Mouse (Mus musculus) erythroid progenitor cell, adult 5-6 weeks (primary cell): ENCODE results near the gene Yap1. TPM values are rescaled to one million over a fixed set of nuclear protein-coding genes. Genes with fewer than 3 reads are reported as not detected.

ENCODE experiments used
- ATAC-seq: replicated peaks from 2 replicates; pipeline ENCODE4 v1.8.0; 2016; ENCODE audit warnings: moderate number of reproducible peaks, mild to moderate bottlenecking, moderate TSS enrichment, inconsistent platforms; ENCODE audit not compliant: poor library complexity, low FRiP score, severe bottlenecking
- total RNA-seq, 2 experiments: library from RNA; stranded (forward) in 1 of 2; stranded (reverse) in 1 of 2; fragments of 150-400 nt in 1 of 2; fragments of 186-747, 209-891 nt in 1 of 2; gene quantifications; 2 replicates each; pipeline versions ENCODE4 v1.2.3 to v1.2.4; 2015 to 2017; ENCODE audit warnings: low replicate concordance in 2 of 2

Gene Yap1
- total RNA-seq (2015; ENCODE audit: low replicate concordance) (2.5 TPM in 1 of 2 replicates, not detected in the other), total RNA-seq (2017; ENCODE audit: low replicate concordance) (not detected in 2 replicates)

DNA sequence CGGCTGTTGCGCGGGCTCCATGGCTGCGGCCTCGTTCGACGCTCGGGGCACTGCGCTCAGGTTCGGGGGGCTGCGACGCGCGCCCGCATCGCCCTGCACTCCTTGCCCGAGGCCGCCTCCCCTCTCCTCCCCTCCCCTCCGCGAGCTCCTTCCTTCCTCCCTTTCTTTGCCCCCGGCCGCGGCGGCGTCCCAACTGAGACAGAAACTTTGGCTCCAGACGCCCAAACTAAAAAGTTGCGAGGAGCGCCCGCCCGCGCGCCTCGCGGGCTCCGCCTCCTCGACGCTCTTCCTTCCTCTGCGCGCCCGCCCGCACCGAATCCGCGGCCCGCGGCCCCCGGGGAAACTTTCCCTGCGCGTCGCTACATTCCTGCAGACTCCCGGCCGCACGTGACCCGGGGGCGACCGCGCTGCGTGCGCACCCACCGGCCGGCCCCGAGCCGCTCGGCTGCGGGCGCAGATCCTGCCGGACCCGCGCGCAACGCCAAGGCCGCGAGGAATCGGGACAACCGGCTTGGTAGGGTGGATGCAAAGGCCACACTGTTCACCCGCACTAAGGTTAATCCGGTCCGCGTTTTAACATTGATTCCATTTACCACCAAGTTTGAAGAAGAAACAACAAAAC lies at the start of gene Yap1:
Gene Yap1, minus strand, starts transcription at position 227 of the 622 bp plus-strand sequence.
- no peak for ATAC-seq

DNA sequence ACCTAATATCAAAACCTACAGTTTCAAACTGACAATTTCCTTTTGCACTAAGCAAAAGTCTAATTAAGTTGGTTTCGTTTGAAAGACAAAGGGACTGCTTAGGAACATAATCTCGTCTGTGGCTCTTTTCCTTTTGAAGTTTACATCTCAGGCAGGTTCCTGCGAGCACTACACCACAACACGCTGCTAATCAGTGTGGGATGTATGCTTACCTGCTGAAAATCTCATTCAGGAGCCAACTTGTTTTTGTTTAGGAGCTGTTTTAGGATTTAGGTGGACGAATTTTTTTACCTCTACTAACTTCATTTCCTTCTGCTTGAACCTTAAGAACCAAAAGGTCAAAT lies 38.6 kb upstream of the Yap1 start:
- ATAC-seq = no peak

DNA sequence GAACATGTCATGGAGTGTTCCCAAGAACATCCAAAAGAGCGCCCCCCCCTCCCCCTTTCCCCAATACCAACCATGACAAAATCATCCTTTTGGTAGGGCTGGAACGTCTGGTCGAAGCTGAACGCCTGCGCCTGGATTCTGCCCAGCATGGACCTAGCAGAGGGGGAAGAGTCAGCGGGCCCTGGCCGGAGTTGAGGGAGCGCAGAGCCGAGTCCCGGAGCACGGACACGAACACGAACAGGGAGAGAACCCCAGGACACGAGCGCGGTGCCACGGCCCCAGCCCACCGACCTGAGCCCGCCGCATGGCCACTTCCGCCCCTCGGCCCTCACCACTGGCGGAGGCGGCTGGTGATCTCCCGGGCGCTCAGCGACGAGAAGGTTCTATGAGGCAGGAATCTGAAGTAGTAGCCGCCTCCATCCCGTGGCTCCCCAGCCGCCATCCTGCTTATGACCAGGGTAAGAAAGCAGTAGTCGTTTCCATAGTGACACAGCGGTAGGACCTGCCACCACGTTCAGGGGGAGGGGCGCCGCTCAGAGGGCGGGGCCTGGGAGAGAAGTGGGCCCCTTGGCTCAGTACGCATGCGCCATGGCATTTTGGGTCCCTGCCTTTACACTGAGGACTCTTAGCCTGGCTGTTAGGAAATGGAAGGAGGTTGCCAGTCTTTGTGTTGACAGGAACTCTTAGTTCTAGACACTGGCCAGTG lies 38.1 kb upstream of the Yap1 start, which contains the start of gene Cfap300:
Gene Cfap300, minus strand, starts transcription at position 486 of the 706 bp plus-strand sequence.
- ATAC-seq = peak; percentile 79

DNA sequence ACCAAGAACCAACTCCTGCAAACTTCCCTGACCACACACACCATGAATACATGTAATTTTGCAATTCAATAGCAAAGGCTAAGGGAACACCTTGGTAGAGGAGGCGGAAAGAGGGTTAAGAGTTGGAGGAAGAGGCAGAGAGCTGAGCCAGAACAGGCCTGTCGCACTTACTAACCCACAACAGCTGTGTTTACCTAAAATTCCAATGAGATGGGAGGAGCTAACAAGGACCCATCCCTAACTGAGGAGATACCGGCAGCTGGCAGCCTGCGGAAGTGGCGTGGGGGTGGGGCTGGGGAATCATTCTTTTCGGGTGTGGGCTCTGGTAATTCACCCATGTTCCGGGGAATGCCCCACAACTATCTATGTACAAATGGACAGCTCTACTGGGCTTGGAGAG lies 31.1 kb upstream of the Yap1 start:
- no peak for ATAC-seq

DNA sequence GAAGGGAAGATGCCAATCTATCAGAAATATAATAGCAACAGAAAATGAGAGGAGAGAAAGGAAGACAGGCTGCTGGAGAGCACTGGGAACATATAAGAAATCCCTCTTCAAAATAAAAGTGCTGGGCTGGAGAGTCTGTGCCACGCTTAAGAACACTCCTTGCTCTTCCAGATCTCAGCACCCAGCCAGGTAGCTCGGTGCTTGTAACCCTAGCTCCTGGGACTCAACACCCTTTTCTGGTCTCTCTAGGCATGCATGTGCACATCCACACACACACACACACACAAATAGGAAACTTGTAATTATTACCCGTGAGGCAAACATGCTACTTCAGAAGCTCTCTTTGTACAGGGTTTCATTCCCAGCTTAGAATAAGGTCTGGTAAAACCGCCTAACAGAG lies 30.7 kb upstream of the Yap1 start:
- no peak for ATAC-seq

DNA sequence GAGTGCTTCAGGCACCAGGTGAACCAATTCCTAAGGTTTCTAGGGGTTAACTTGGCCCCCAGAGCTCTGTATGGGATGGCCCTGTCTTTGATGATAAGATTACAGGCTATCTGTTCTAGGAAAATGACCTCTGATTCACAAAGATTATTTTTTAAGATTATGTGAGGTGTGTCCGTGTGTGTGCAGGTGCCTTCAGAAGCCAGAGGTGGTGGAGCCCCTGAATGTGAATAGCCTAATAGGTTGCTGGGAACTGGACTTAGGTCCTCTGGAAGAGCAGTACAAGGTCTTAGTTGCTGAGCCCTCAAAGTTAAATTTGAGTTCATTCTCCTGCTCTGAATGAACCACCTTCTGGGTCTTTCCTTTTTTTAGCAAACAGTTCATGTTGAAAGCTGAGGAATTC lies 29.7 kb upstream of the Yap1 start:
- ATAC-seq = no peak

DNA sequence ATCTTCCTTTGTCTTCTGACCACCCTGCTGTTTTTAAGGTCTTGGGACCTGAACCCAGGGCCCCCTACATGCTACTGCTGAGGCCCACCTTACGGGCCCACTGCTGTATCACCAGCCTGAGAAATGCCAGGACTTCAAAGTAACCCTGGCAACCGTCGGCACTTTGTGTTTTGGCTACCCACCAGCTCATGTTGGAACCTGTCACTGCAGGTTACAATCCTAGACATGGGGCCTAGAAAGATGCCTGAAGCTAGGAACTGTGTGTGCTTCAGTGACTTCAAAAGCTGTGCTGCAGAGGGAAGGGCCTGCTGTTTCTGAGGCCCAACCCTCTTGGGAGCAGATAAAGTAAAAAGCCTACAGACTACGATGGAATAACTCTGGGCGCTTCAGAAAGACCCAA lies 28.5 kb upstream of the Yap1 start:
- no peak for ATAC-seq

DNA sequence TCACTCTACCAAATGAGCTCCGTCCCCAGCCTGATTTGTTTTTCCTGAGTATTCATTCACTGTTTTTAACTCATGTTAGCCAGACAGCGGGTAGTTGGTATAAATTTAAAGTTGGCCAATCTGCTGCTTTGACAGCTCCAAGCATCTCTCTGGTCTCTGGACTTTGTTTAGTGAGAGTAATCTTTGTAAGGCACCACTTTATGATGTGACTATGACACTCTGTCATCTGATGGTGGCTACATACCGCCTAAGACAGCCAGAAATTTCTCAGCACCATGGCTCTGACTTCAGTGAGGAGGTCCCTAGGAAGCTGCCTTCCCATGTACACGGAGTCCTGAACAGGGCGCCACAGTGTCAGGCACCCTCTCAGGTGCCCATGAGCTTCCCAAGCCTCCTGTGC lies 14.2 kb upstream of the Yap1 start:
- ATAC-seq = no peak

DNA sequence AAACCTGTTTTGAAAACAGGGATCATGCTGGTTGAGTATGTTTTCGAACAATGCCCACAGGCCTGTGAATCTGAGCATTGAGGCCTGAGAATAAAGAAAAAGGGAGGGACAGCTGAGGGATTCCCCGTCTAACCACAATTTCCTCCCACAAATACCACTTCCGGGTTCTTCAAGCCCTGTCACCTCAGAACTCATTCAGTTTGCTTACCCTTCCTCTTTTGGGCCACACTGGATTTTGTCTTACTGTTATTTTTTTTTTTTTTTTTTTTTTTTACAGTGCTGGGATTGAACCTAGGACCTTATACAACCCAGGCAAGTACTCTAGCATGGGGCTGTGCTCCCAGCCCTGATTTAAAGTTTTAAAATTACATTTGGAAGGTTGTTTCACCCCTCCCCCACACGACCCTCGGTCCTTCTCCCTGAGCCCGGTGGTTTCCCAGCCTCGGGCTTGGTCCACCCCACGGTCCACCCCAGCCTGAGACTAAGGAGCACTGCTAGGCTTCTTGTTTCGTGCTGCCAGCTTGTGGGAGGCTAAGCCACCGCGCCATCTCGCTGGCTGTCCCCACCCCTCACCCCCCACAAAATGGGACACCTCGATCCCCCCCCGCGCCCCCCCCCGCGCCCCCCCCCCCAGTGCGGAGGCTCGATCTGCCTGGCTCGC lies 13.0 kb upstream of the Yap1 start:
- ATAC-seq = no peak

DNA sequence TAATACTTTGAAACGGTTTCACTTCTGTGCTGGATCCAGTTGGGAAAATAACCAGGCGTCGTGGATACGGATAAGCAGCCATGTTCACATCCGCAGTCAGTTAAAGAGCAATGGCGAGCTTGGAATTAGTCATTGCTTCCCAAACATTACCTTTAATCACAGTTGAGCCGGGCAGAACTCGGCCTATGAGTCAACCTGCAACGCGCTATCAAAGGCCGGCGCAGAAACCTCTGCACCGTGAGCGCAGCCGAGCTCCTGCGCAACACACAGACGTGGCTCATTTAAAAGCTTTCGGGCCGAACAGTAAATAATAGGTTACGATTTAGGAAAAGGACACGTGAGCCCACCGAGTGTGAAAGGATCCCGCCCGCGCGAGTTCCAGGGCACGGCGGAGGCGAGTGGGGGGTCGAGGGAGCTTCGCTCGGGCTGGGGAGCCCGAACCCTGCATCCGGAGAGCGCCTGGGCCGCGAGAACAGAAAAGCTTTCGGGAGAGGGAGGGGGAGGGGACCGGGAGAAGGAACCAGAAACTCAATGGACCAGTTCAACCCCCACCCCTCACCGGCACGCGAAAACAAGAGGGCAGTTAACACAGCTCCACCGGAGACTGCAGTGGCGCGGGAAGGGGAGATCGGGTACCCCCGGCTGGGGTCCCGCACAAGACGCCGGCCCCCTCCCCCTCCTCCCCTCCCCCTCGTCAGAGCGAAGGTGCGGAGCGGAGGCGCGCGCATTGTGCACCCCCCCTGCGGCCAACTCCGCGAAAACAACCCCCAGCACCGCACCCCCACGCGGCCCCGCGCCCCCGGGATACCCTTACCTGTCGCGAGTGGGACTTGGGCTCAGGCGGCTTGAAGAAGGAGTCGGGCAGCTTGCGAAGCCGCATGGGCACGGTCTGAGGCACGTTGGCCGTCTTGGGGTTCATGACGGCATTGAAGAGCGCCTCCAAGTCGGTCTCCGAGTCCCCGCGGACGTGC lies 810 bp downstream of the Yap1 start:
- ATAC-seq = no peak

DNA sequence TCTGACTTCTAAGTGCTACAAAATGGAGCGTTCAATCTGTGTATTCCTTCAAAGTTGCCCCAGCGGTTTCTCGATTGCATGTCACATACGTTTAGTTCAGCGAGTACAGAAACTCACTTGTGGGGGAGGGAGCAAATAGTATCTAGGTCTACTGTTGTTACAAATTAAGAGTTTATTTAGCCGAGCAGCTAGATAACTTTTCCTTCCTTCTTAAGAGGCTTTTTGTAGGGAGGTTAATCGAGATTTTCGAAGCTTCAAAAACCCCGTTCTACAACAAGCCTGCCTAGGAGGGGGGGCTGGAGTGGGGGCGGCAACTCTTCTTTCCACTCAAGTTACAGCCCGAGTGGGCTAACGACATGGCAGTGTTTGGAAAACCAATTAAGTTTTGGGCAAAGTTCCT lies 1.6 kb downstream of the Yap1 start:
- no peak for ATAC-seq

DNA sequence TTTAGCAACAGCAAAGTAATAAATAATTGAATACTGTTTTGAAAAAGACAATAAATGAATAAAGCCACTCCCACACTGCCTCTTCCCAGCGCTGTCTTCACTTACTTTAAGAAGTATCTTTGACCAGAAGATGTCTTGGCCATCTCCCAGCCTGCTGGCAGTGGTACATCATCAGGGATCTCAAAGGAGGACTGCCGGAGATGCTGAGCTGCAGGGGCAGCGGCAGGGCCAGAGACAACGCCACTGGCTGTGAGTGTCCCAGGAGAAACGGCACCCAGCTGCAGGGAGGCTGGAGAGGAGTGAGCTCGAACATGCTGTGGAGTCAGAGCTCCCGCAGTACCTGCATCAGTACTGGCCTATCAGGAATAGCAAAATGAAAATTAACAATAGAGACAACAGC lies 3.0 kb downstream of the Yap1 start:
- no peak for ATAC-seq

DNA sequence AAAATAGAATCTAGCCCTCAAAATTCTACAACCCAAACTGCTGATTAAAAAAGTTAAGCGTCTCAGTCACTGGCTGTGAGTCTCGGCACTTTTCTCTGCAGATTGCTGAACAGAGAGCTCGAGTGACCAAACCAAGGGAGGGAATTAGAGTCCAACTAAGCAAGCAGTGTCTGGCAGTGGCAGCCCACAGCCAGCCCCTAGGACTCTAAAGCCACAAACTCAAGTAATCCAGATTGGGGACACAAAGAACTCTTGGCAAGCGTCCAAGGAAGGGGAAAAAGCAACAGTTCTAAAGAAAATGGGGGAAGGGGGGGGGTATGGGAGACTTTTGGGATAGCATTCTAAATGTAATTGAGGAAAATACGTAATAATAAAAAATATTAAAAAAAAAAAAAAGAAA lies 10.1 kb downstream of the Yap1 start:
- no peak for ATAC-seq

DNA sequence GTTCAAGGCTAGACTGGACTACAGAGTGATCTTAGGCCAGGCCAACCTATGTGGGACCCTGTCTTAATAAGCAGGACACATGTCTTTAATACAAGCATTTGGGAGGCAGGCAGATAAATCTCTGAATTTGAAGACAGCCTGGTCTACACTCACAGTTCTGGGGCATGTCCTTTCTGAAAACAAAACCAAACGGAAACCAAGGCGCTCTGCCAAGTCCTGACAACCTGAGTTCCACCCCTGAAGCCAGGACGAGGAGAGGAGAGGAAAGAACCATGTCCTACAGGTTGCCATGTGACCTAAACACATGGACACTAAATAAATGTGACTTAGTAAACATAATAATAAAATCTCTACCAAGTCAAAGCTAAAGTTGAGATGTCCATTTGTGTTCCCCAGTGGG lies 11.7 kb downstream of the Yap1 start:
- no peak for ATAC-seq

DNA sequence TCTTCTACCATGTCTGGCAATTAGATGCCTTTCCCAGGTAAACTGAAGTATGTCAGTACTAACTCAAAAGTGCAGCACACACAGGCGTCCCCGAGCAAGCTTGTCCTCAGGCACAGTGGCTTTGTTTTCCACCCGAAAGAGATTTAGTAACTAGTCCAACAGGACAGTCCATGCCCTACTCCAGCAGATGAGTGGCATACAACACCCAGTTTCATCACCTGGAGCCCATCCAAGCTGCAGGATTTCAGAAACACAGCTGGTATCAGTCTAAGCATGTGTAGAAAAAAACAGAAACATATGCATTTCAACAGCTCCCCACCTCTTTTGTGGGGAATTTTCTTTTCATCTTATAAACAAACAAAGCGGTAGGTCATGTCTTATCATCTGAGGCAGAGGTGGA lies 13.5 kb downstream of the Yap1 start:
- ATAC-seq = no peak

DNA sequence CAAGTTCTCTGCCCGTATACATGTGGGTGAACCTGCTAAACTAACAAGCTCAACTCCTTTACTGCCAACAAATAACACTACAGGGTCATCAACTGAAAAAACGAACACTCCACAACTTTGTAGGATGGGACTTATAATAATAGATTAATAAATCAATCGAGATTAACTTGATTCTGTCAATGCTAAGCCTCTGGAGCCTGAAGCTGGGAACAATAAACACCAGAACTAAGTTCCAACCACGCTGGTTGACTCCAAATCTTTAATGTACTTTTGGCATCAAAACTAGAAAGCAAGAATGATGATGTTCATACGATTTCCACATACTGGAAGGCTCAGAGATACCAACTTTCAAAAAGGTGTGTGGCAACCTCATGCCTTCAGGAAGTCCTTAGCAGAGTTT lies 17.3 kb downstream of the Yap1 start:
- ATAC-seq = no peak

DNA sequence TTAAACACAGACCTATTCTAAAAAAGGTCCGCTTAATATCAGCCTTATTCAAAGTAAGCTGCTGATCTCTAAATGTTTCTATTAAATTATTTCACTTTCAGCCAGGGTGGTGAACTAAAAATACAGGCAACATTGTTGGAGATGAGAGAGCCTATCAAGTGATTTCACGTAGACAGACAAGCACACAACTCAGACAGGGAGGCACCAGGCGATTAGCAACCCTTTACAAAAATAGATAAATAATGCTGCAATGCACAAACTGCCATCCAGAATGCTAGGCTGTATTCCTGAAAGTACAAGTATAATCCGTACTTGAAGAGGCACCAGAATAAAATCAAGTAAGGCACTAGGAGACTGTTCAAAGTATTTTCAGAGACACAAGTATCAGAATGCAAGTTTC lies 20.1 kb downstream of the Yap1 start:
- no peak for ATAC-seq

DNA sequence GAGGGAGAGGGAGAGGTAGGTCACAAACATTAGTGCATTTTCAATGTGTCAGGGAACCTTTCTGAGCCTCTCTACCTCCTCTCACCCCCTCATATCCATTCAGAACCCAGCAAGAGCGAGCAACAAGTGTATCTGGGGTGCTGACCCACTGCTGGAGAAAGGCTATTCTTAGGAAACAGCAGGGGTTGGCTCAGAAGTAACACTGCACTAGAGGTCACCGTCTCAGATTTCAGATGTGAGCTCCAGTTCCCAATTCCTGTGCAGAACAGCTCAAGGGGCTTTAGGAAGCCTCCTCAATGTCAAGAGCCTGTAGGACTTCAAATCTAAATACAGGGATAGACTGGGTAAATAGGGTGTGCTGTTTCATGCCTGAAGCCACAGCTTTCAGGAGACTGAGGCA lies 20.7 kb downstream of the Yap1 start:
- no peak for ATAC-seq

DNA sequence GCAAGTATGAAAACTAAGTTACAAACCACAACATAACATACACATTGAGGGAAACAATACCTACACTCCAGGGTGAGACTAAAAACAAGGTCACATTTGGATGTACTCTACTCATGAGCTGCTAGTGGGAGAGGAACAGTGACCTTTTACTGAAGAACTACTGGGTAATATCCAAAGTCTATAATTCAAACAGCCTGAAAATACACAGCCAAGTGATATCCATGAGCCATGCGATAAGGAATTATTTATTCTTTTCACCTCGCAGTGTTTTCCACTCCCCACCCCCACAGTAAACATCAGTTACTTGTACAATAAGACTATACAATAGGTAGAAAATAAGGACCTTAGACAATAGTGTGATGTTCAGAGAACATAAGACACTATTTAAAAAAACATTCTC lies 24.2 kb downstream of the Yap1 start:
- ATAC-seq = no peak
